Mouse (Mus musculus) cerebellum, adult 9-10 months (tissue): Measurements from ENCODE around the gene Crtc1.

ENCODE experiments used
- DNase-seq: peaks from one replicate; pipeline ENCODE4 v3.0.0; 2022

The Crtc1 gene

DNA sequence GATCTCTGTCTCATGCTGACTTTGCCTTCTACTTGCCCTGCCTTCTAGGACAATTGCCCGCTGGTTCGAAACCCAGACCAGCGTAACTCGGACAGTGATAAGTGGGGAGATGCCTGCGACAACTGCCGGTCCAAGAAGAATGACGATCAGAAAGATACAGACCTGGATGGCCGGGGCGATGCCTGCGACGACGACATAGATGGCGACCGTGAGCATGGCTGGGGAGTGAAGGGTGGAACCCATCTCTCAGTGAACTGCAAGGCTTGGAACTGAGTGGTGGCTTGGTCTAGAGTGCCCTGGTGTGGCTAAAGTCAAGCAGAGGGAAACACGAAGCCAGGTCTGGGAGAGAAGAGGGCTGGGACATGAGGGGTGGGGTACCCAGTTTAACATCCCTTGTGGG is 62.3 kb downstream of the Crtc1 start:
- no peak for DNase-seq

DNA sequence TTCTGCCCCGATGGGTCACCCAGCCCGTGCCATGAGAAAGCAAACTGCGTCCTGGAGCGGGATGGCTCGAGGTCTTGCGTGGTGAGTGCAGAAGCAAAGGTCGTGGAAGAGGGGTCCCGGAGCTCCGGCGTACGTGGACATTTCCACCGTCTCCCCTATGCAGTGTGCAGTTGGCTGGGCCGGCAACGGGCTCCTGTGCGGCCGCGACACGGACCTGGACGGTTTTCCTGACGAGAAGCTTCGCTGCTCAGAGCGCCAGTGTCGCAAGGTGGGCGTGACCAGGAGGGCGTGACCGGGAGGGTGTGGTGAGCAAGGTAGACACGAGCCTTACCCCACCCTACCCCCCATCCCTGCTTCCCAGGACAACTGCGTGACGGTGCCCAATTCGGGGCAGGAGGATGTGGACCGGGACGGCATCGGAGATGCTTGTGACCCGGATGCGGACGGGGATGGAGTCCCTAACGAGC is 63.1 kb downstream of the Crtc1 start:
- no peak for DNase-seq

DNA sequence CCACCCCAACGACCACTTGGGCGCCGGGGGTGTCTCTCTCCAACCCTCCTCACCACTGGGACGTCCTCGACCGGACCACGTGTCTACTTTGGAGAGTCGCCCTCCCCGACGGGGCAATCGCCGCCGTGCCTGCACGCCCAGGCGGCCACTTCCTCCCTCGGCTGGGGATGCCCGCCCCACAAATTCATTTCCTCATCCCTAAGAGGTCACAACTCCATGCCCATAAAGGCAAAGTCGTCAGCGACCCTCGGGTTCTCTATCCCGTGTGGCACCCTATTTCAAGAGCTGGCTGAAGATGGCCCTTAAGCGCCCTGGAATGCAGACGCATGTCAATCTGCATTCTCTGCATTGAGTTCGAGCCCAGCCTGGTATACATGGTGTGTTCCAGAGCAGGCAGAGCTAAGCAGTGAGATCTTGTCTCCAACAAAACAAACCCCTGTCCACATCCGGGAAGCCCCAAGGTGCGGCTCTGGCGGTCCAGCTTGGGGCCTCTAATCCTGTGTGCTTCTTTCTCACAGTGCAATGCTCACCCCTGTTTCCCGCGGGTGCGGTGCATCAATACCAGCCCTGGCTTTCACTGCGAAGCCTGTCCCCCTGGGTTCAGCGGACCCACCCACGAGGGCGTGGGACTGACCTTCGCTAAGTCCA is 64.0 kb downstream of the Crtc1 start:
- no peak for DNase-seq

- peak; percentile 95 for DNase-seq
Measured at GRCm38 (mm10) chr8:70374318-70374927, 65.0 kb downstream of the Crtc1 start.

DNA sequence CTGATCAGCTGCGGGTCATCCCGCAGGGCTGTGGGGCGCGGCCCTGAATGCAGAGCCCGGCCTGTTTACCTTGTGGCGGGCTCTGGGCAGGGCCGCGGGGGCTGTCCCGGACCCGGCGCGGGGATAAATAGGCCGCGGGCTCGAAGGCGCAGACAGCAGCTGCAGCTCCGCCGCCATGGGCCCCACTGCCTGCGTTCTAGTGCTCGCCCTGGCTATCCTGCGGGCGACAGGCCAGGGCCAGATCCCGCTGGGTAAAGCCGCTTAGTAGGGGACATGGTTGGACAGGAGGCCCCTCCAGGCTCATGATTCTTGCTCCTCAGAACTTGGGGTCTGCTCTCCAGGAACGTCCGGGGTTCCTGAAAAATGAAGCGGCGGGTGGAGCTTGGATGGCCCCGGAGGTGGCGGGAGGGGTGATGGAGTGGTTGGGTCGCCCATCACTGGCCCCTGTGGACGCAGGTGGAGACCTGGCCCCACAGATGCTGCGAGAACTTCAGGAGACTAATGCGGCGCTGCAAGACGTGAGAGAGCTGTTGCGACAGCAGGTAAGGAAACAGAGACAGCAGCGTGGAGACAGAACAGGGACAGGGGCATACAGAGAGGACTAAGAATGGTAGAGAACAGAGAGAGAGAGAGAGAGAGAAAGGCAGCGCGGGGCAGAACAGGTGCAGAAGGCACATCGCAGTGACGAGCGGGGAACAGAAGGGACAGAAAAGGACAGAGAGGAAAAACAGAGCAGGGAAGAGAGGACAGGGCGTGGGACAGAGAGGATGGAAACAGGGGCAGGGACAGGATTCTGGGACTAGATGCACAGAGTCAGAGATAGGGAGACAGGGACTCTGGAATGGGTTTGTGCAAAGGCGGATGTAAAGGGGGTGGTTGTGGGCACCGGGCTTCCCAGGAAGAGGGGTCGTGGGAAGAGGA is 65.7 kb downstream of the Crtc1 start, which contains the start of gene Comp:
Comp (plus strand) TSS at position 162 of the 921 bp plus-strand sequence.
- DNase-seq, result no peak

- DNase-seq, result no peak
Measured at GRCm38 (mm10) chr8:70371951-70372350, 67.4 kb downstream of the Crtc1 start.

DNA sequence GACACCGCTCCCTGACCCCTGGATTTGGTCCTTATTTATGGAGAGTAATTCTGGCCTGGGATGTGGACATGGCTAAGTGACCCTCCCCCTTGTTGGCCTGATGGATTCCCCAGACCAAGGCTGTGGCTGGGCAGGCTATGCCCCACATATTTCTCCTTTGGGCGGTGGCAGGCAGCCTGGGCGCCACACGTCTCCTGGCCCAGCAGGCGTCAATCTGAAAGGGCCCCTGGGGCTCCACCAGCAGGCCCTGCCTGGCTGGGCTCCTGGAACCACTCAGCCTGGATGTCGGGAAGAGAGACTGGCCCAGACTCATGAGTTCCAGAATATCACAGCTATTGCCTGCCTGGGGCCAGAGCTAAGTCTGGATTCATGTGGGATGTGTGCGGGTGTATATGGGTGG is 68.9 kb downstream of the Crtc1 start:
- DNase-seq, result no peak

DNA sequence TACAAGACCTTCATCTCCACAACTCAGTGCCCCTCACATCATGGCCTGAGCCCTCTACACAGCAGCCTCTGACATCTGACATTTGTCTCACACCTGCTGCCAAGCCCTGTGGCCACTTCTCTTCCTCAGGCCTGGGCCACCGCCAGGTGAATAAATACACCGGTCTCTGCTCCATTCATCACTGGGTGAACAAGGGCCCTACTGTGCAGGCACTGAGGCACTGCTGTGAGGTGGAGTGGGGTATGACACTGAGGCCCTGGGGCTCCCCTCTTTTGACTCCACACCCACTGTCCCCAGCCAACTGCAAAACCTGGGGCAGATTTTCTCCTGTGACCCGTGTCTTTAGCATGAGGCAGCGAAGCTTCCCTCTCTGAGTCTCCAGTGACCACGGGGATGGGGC is 72.8 kb downstream of the Crtc1 start:
- no peak for DNase-seq

GRCm38 (mm10) chr8:70364066-70364465 is 75.3 kb downstream of the Crtc1 start:
- DNase-seq, result no peak

DNA sequence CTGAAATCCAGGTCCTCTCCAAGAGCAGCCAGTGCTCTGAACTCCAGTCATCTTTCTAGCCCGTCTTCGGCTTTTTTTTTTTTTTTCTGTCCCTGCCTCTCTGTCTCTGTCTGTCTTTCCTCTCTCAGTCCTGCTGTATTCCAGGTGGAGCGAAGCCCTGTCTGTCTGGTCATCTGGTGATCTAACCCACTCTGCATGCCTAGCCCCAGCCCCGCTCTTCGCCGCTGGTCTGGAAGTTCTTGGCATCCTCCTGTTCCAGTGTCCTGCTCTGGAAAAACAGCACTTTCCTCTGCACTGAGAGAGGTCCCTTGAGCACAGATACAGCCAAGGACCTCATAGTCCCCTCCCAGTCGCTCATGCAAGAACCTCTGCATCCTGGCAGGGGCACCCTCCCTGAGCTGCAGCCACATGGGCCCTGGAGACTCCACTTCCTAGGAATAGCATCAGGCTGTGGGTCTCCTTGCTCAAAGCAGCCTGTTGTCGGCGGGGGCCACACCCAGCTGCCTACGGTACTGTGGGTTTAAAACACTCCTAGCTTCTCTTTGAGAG is 77.8 kb downstream of the Crtc1 start:
- no peak for DNase-seq

- DNase-seq, result no peak
Measured at GRCm38 (mm10) chr8:70360769-70361168, 78.6 kb downstream of the Crtc1 start.

GRCm38 (mm10) chr8:70359411-70359810 is 80.0 kb downstream of the Crtc1 start:
- DNase-seq, result no peak

GRCm38 (mm10) chr8:70356111-70356510 is 83.3 kb downstream of the Crtc1 start:
- DNase-seq, result no peak

- no peak for DNase-seq
Measured at GRCm38 (mm10) chr8:70354004-70354403, 85.4 kb downstream of the Crtc1 start.

GRCm38 (mm10) chr8:70353194-70353817 is 86.1 kb downstream of the Crtc1 start, which contains the start of gene Upf1:
Upf1 (minus strand) TSS chr8:70353278.
- DNase-seq, result peak; percentile 99

DNA sequence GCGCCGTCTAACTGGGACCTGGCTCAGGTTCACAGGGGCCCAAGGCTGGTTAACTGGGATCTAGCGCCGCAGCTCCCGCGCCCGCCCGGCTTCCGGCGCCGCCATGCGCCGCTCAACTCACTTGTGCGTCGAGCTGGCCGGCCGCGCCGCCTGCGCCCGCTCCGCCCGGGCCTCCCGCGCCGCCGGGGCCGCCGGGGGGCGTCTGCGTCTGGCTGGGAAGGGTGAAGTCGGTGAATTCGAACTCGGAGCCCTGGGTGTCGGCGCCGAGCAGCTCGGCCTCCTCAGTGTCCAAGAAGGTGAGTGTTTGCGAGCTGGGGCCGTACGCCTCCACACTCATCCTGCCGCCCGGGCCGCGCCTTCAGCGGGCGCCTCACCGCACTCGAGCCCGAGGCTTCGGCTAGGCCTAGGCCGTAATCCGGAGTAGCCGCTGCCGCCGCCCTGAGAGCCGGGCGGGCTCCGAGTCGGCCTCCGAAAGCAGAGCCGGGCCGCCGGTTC is 86.7 kb downstream of the Crtc1 start:
- no peak for DNase-seq

GRCm38 (mm10) chr8:70352000-70352384 is 87.4 kb downstream of the Crtc1 start:
- DNase-seq, result no peak

DNA sequence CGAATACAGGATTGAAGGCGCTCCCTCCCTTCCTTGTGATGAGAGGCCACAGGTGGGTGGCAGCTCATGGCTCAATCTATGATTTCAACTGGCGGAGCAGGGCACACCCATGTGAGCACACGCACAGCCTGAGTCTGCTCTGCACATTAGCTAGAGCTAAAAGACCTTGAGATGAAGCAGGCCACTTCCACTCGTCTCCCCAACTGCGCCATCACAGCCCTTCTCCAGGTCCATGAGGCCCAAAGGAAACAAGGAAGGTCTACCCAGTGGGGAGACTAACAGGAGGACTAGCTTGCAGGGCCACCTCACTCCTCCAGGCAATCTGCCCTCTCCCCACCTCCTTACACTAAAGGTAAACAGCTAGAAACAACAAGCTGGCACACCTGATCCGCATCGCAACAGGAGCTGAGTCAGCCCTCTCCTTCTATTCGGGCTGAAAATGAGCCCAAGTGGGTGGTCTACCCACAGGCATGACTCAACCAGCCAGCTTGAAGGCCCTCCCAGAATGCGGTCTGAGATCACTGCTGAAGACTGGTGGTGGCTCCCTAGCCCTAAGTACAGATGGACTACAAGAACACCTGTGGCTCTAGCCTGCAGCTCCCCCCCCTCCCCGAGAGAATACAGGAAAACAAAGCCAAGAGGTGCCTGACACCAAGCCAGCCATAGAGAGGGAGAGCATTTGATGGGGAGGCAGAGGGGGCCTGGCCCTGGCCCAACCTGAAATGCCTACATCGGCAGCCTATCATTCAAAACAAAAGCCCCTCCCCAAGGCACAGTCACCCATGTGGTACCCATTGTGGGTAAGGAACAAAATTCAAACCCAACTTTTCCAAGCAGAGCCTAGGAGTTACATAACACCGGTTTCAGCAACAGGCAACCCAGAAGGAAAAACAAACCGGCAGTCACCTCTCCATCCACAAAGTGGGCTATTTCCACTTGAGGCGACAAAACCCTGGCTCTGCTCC is 88.1 kb downstream of the Crtc1 start:
- DNase-seq, result peak; percentile 73

DNA sequence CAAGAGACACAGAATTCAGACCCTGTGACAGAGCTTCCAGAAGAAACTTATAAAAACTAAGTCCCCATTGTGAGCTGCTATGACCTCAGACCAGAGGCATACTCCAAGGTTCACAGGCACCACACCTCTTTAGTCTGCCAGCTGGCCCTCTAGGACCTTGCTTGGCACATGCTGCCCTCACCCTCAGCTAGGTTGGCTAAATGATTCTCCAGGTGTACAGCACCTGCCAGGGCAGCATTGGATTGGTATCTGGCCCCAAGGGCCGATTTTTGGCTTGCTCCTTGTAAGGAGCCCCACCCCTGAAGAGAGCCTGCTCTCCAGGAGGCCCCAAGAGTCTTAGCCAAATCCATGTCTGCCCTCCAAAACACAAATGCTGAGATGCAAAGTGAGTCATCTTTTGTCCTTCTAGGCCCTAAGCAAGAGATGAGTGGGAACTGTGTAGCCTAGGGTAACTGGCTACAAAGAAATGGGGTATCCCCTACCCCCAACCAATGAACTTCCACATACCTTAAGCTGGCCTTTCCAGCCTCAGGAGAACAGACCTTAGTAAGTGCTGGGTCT is 91.4 kb downstream of the Crtc1 start:
- DNase-seq, result no peak

DNA sequence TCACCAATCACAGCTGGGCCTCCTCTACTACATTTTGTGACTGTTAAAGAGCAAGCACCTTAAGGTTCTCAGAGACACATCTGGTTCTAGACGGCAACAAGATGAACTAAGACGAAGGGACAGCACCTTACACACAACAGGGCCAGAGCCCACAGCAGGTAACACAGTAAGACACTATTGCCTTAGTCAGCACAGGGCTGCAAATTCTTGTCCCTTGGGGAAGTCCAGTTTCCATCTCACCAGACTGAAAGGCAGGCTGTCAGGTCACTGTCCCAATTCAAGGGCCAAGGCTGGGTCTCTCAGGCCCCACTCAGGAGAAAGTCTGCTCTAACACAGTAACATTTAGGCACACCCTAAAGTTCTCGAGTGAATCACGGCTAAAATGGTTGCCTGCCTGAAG is 91.9 kb downstream of the Crtc1 start:
- no peak for DNase-seq

DNA sequence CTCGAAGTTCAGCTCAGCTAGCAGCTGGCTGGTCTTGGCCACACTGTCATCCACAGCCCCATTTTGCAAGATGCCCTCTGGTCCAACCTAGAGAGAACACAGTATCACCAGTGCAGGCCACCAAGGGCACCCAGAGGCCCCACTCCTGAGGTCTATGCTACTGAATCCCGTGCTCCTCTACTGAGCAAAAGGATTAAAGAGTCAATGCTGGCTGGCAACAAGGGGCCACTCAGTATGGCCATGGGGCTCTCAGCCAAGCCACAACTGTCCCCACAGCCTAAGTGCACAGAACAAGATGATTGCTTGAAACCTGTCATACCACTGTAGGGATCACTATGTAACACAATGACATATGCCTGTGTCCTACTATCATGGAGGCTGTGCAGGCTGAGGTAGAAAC is 95.1 kb downstream of the Crtc1 start:
- DNase-seq, result no peak
